Mouse (Mus musculus): Measurements from ENCODE around the gene Pde6h. TPM values are rescaled to one million over a fixed set of nuclear protein-coding genes. Genes with fewer than 3 reads are reported as not detected.
"Not testable (repeated sequence)": the region's sequence is repeated elsewhere in the genome, so short reads cannot be mapped to it uniquely, and the experiment has no call there.

Gene Pde6h
- polyA plus RNA-seq, 1 experiment: 6.5 TPM

GRCm38 (mm10) chr6:136962957-136963356, 39.3 kb downstream of the Pde6h start:
- Histone ChIP-seq H3K27ac (ENCODE audit: control insufficient read depth, insufficient read depth, low read depth, low read length) (no peak overlapping the region), H3K4me3 (ENCODE audit: control insufficient read depth, low read depth, low read length) (no peak overlapping the region), H3K36me3 (ENCODE audit: control insufficient read depth, insufficient read depth, low read length) (no peaks in the 10 kb centered on the region), H3K4me1 (ENCODE audit: control insufficient read depth, insufficient read depth, low read length) (peaks cover 3% of the 10 kb centered on the region; the same call in 1 of the 2 replicates), H3K27me3 (ENCODE audit: control insufficient read depth, insufficient read depth, low read length) (no peaks in the 10 kb centered on the region)
- no peak for TF ChIP-seq POLR2A (IDR thresholded peaks at IDR 0.05; ENCODE audit: control insufficient read depth, low read depth, low read length)

DNA sequence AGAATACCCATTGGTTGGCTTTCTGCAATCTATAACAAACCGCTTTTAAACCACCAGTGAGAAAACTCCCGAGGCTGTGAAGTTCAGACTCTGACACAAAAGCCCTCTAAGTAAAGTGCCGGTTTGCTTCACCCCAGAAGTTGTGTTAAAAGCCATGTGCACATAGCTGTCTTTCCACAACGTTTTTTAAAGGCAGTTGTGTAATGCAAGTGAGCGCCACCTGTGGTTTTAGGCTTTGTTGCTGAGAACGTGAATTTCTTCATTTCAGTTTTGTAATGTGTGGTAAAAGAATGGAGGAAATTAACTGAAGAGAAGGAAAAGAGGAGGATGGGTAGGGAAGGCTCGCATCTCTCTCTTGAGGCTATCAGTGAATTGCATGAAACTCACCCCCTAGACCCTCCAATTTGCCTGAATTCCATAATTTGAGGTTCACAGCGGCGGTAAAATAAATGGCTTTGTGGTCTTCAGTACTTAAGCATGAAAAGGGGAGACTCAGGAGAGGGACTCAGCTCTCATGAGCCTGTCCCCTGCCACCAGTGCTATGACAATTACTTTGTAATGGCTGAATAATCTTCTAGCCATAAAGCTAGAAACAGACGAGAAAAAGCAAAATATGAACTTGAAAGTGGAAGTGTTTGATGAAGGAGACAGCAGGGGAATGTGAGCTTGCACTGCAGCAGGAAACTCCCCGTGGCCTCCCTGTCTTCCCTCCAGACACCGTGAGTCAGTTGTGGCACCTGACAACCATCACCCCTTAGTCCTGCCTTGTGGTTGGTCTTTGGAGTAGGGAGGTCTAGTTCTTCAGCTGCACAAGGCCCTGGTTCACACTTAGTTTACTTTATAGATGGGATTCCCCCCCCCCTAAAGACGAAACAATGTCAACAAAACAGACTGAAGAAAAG, 41.2 kb downstream of the Pde6h start:
- H3K4me1 ChIP-seq (ENCODE audit: control insufficient read depth, insufficient read depth, low read length): no peaks in the 10 kb centered on the region
- H3K27me3 ChIP-seq (ENCODE audit: control insufficient read depth, insufficient read depth, low read length): no peaks in the 10 kb centered on the region
- H3K4me3 ChIP-seq (ENCODE audit: control insufficient read depth, low read depth, low read length): no peak overlapping the region
- TF ChIP-seq CTCF (IDR thresholded peaks at IDR 0.05; ENCODE audit: control insufficient read depth, insufficient read depth, insufficient replicate concordance, low read depth, low read length) (no peak), POLR2A (IDR thresholded peaks at IDR 0.05; ENCODE audit: control insufficient read depth, low read depth, low read length) (no peak)
- no peaks in the 10 kb centered on the region for H3K36me3 ChIP-seq (ENCODE audit: control insufficient read depth, insufficient read depth, low read length)
- no peak overlapping the region for H3K27ac ChIP-seq (ENCODE audit: control insufficient read depth, insufficient read depth, low read depth, low read length)

GRCm38 (mm10) chr6:136965912-136966311, 42.3 kb downstream of the Pde6h start:
- Histone ChIP-seq H3K27me3 (ENCODE audit: control insufficient read depth, insufficient read depth, low read length) (no peaks in the 10 kb centered on the region), H3K36me3 (ENCODE audit: control insufficient read depth, insufficient read depth, low read length) (no peaks in the 10 kb centered on the region), H3K27ac (ENCODE audit: control insufficient read depth, insufficient read depth, low read depth, low read length) (no peak overlapping the region), H3K4me1 (ENCODE audit: control insufficient read depth, insufficient read depth, low read length) (no peaks in the 10 kb centered on the region), H3K4me3 (ENCODE audit: control insufficient read depth, low read depth, low read length) (no peak overlapping the region)
- TF ChIP-seq CTCF (IDR thresholded peaks at IDR 0.05; ENCODE audit: control insufficient read depth, insufficient read depth, insufficient replicate concordance, low read depth, low read length) (no peak), POLR2A (IDR thresholded peaks at IDR 0.05; ENCODE audit: control insufficient read depth, low read depth, low read length) (no peak)

DNA sequence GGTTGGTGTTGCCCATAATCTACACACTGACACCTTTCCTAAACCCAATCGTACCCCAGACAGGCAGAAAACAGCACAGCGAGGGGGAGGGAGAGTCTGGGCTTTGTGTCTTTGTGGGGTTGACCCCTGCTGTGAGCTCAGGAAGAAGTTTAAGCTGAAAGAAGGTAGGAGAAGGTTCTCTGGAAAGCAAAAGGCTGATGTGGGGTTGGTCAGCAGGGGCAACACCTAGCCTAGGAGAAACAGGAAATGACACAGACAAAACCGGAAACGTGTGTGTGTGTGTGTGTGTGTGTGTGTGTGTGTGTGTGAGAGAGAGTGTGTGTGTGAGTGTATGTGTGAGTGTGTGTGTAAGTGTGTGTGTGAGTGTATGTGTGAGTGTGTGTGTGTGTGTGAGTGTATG, 43.8 kb downstream of the Pde6h start:
- no peak for TF ChIP-seq POLR2A (IDR thresholded peaks at IDR 0.05; ENCODE audit: control insufficient read depth, low read depth, low read length)
- no peak for TF ChIP-seq CTCF (IDR thresholded peaks at IDR 0.05; ENCODE audit: control insufficient read depth, insufficient read depth, insufficient replicate concordance, low read depth, low read length)
- Histone ChIP-seq H3K27ac (ENCODE audit: control insufficient read depth, insufficient read depth, low read depth, low read length) (no peak overlapping the region), H3K4me1 (ENCODE audit: control insufficient read depth, insufficient read depth, low read length) (no peaks in the 10 kb centered on the region), H3K36me3 (ENCODE audit: control insufficient read depth, insufficient read depth, low read length) (no peaks in the 10 kb centered on the region), H3K4me3 (ENCODE audit: control insufficient read depth, low read depth, low read length) (no peak overlapping the region), H3K27me3 (ENCODE audit: control insufficient read depth, insufficient read depth, low read length) (no peaks in the 10 kb centered on the region)

GRCm38 (mm10) chr6:136968877-136969276, 45.2 kb downstream of the Pde6h start:
- not testable (repeated sequence) for H3K36me3 ChIP-seq (ENCODE audit: control insufficient read depth, insufficient read depth, low read length); H3K27ac ChIP-seq (ENCODE audit: control insufficient read depth, insufficient read depth, low read depth, low read length); H3K4me1 ChIP-seq (ENCODE audit: control insufficient read depth, insufficient read depth, low read length); H3K4me3 ChIP-seq (ENCODE audit: control insufficient read depth, low read depth, low read length); H3K27me3 ChIP-seq (ENCODE audit: control insufficient read depth, insufficient read depth, low read length)

DNA sequence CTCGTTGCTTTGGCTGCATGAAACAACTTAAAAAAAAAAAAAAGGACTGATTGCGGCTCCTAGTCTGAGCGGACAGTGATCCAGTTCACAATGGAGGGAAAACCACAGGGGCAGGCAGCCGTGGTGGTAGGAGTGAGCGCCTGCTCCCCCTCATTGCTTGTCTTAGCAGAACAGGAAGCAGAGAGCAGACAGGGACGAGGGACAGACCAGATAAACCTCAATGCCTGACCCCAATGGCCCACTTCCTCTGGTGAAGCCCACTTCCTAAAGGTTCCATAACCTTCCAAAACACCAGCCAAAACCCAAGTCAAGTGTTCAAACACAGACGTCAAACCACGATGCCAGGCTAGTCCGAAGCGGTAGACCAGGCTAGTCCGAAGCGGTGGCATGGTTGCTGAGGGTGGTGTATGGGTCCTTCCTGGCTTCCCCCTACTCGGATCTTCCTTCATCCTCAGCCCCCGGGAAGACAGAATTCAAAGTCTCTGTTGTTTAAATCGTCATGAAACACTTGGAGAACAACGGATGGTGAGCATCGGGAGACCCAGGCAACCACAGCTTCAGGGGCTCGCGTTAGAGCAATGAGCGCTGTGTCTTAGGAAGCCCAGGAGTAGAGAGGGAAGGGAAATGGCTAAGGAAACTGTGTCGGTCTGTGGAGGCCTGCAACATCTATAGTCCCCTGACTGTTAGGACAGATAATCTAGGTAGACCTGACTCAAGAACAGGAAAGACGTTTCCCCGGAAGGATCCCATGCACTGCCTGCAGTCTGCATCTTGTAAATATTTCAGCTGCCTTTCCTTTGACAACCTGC, 55.8 kb downstream of the Pde6h start:
- Histone ChIP-seq H3K36me3 (ENCODE audit: control insufficient read depth, insufficient read depth, low read length) (no peaks in the 10 kb centered on the region), H3K4me3 (ENCODE audit: control insufficient read depth, low read depth, low read length) (peak overlapping the region; percentile 35), H3K27ac (ENCODE audit: control insufficient read depth, insufficient read depth, low read depth, low read length) (no peak overlapping the region), H3K4me1 (ENCODE audit: control insufficient read depth, insufficient read depth, low read length) (peaks cover 13% of the 10 kb centered on the region), H3K27me3 (ENCODE audit: control insufficient read depth, insufficient read depth, low read length) (no peaks in the 10 kb centered on the region)
- TF ChIP-seq POLR2A (IDR thresholded peaks at IDR 0.05; ENCODE audit: control insufficient read depth, low read depth, low read length) (no peak), CTCF (IDR thresholded peaks at IDR 0.05; ENCODE audit: control insufficient read depth, insufficient read depth, insufficient replicate concordance, low read depth, low read length) (no peak)

- Histone ChIP-seq H3K4me3 (ENCODE audit: control insufficient read depth, low read depth, low read length) (no peak overlapping the region), H3K4me1 (ENCODE audit: control insufficient read depth, insufficient read depth, low read length) (peaks cover 18% of the 10 kb centered on the region), H3K27ac (ENCODE audit: control insufficient read depth, insufficient read depth, low read depth, low read length) (no peak overlapping the region), H3K36me3 (ENCODE audit: control insufficient read depth, insufficient read depth, low read length) (no peaks in the 10 kb centered on the region), H3K27me3 (ENCODE audit: control insufficient read depth, insufficient read depth, low read length) (no peaks in the 10 kb centered on the region)
- TF ChIP-seq CTCF (IDR thresholded peaks at IDR 0.05; ENCODE audit: control insufficient read depth, insufficient read depth, insufficient replicate concordance, low read depth, low read length): peak; percentile 30; the same call in 1 of the 2 replicates
- no peak for TF ChIP-seq POLR2A (IDR thresholded peaks at IDR 0.05; ENCODE audit: control insufficient read depth, low read depth, low read length)
Observed at GRCm38 (mm10) chr6:136980331-136980746, 56.7 kb downstream of the Pde6h start.

Data from testis, adult 2 months (tissue).